Mouse (Mus musculus): ENCODE measurements around the gene Cpb1.

- TF ChIP-seq POLR2A (IDR thresholded peaks at IDR 0.05; ENCODE audit: insufficient read length, low read depth) (no peak), CEBPB (IDR thresholded peaks at IDR 0.05; ENCODE audit: insufficient read depth, poor library complexity, severe bottlenecking) (no peak), E2F4 (IDR thresholded peaks at IDR 0.05; ENCODE audit: insufficient read depth) (no peak), MAX (IDR thresholded peaks at IDR 0.05; ENCODE audit: low read depth) (no peak), POLR2AphosphoS2 (IDR thresholded peaks at IDR 0.05; ENCODE audit: insufficient read length, low read depth) (no peak), REST (IDR thresholded peaks at IDR 0.05; ENCODE audit: insufficient read depth, insufficient read length) (no peak), USF1 (IDR thresholded peaks at IDR 0.05; ENCODE audit: low read depth) (no peak)
Measured at GRCm38 (mm10) chr3:20294542-20295348, 19.2 kb upstream of the Cpb1 start.

Measured in myocyte (in vitro differentiated cells).